Mouse (Mus musculus) midbrain, embryonic 14.5 days (tissue): ENCODE measurements around the gene Lpcat3. TPM values are rescaled to one million over a fixed set of nuclear protein-coding genes. Genes with fewer than 3 reads are reported as not detected.

Experiments used
- ATAC-seq: fragments of 200-750 bp; cut with Nextera tagmentation; 2 replicates; pipeline ENCODE4 v1.8.0; 2017; ENCODE audit warnings: moderate number of reproducible peaks, moderate library complexity; ENCODE audit not compliant: low FRiP score, low TSS enrichment
- DNase-seq: peaks from one replicate; pipeline ENCODE4 v3.0.0-alpha.2; 2015
- H3K27ac ChIP-seq: fragments of 300-500 bp; sonication (generic); replicated peaks from 2 replicates; pipeline ENCODE4 v1.5.1; 2014; ENCODE audit warnings: mild to moderate bottlenecking, low read depth, low read length, moderate library complexity
- H3K27me3 ChIP-seq: fragments of 300-500 bp; sonication (generic); 2 replicates; pipeline ENCODE4 v1.6.1; 2014; ENCODE audit warnings: low read length, control low read depth, mixed read lengths; ENCODE audit not compliant: control insufficient read depth, insufficient read depth
- H3K36me3 ChIP-seq: fragments of 300-500 bp; sonication (generic); 2 replicates; pipeline ENCODE4 v1.6.1; 2014; ENCODE audit warnings: low read length, control low read depth; ENCODE audit not compliant: control insufficient read depth, insufficient read depth
- H3K4me1 ChIP-seq: fragments of 300-500 bp; sonication (generic); 2 replicates; pipeline ENCODE4 v1.6.1; 2014; ENCODE audit warnings: mild to moderate bottlenecking, antibody characterized with exemption, low read length, control low read depth; ENCODE audit not compliant: control insufficient read depth, insufficient read depth
- H3K4me2 ChIP-seq: fragments of 300-500 bp; sonication (generic); 2 replicates; pipeline ENCODE4 v1.6.1; 2014; ENCODE audit warnings: mild to moderate bottlenecking, low read length, moderate library complexity
- H3K4me3 ChIP-seq: fragments of 300-500 bp; sonication (generic); replicated peaks from 2 replicates; pipeline ENCODE4 v1.5.1; 2014; ENCODE audit warnings: low read depth, low read length
- H3K9ac ChIP-seq: fragments of 300-500 bp; sonication (generic); replicated peaks from 2 replicates; pipeline ENCODE4 v1.6.1; 2014; ENCODE audit warnings: mild to moderate bottlenecking, low read length, moderate library complexity
- H3K9me3 ChIP-seq: fragments of 300-500 bp; sonication (generic); 2 replicates; pipeline ENCODE4 v1.6.1; 2016; ENCODE audit warnings: low read length, control low read depth, mixed read lengths; ENCODE audit not compliant: control insufficient read depth
- WGBS: fragments of 180-500 bp; shearing (Covaris S2); extraction: QIAGEN DNeasy Blood & Tissue Kit; methylation state at CpG from one replicate; pipeline ENCODE4 v1.1.7; 2014; 5-methylcytosine and 5-hydroxymethylcytosine counted together
- polyA plus RNA-seq: library from polyadenylated mRNA; unstranded; fragments of >200 nt; fragmentation: Nextera tagmentation; extraction: Ambion mirVana; gene quantifications from 2 replicates; pipeline ENCODE4 v1.2.1, GENCODE M21; 2014

The Lpcat3 gene
- polyA plus RNA-seq, 1 experiment from 2014 or later: 34.6 TPM

- DNase-seq: no peak
- Histone ChIP-seq H3K9me3 (no peaks in the 10 kb centered on the region), H3K27ac (no peak overlapping the region), H3K9ac (no peak overlapping the region), H3K36me3 (no peaks in the 10 kb centered on the region; the same call in 1 of the 2 replicates), H3K27me3 (no peaks in the 10 kb centered on the region), H3K4me3 (no peak overlapping the region), H3K4me1 (no peaks in the 10 kb centered on the region), H3K4me2 (no peak overlapping the region)
- no peak for ATAC-seq
- 85% methylated on average over 6 of the region's 6 CpGs for WGBS
Observed at GRCm38 (mm10) chr6:124722876-124723473, 60.1 kb downstream of the Lpcat3 start.

- no peak for ATAC-seq
- 82% methylated on average over 8 of the region's 8 CpGs for WGBS
Observed at GRCm38 (mm10) chr6:124723541-124723940, 60.7 kb downstream of the Lpcat3 start.

GRCm38 (mm10) chr6:124724472-124724871 lies 61.6 kb downstream of the Lpcat3 start:
- Histone ChIP-seq H3K4me1 (no peaks in the 10 kb centered on the region), H3K27ac (no peak overlapping the region), H3K9ac (no peak overlapping the region), H3K4me2 (no peak overlapping the region), H3K9me3 (no peaks in the 10 kb centered on the region), H3K4me3 (no peak overlapping the region), H3K36me3 (no peaks in the 10 kb centered on the region), H3K27me3 (no peaks in the 10 kb centered on the region)
- DNase-seq (no peak), ATAC-seq (no peak)
- WGBS: 88% methylated on average over 10 of the region's 10 CpGs

More at GRCm38 (mm10) chr6:124723541-124723940, 60.7 kb downstream of the Lpcat3 start:
- no peak overlapping the region for H3K4me2 ChIP-seq
- H3K4me3 ChIP-seq: no peak overlapping the region
- no peaks in the 10 kb centered on the region for H3K9me3 ChIP-seq
- H3K27me3 ChIP-seq: no peaks in the 10 kb centered on the region
- DNase-seq: no peak
- H3K4me1 ChIP-seq: no peaks in the 10 kb centered on the region
- H3K27ac ChIP-seq: no peak overlapping the region
- no peak overlapping the region for H3K9ac ChIP-seq
- no peaks in the 10 kb centered on the region for H3K36me3 ChIP-seq

- no peak overlapping the region for H3K27ac ChIP-seq
- no peak for ATAC-seq
- H3K4me2 ChIP-seq: no peak overlapping the region
- H3K36me3 ChIP-seq: no peaks in the 10 kb centered on the region
- 88% methylated on average over 10 of the region's 10 CpGs for WGBS
- H3K9ac ChIP-seq: no peak overlapping the region
- no peak overlapping the region for H3K4me3 ChIP-seq
- H3K9me3 ChIP-seq: no peaks in the 10 kb centered on the region
- no peaks in the 10 kb centered on the region for H3K4me1 ChIP-seq
- no peak for DNase-seq
- H3K27me3 ChIP-seq: no peaks in the 10 kb centered on the region
Observed at GRCm38 (mm10) chr6:124728621-124729020, 65.8 kb downstream of the Lpcat3 start.

- Histone ChIP-seq H3K4me1 (no peaks in the 10 kb centered on the region), H3K27me3 (no peaks in the 10 kb centered on the region), H3K9me3 (no peaks in the 10 kb centered on the region), H3K4me3 (no peak overlapping the region), H3K4me2 (no peak overlapping the region), H3K36me3 (no peaks in the 10 kb centered on the region), H3K9ac (no peak overlapping the region), H3K27ac (no peak overlapping the region)
- DNase-seq: no peak
- 87% methylated on average over 7 of the region's 8 CpGs for WGBS
- ATAC-seq: no peak
Observed at GRCm38 (mm10) chr6:124729850-124730705, 67.3 kb downstream of the Lpcat3 start.

- Histone ChIP-seq H3K4me3 (no peak overlapping the region), H3K36me3 (no peaks in the 10 kb centered on the region), H3K27me3 (no peaks in the 10 kb centered on the region), H3K9me3 (no peaks in the 10 kb centered on the region), H3K9ac (no peak overlapping the region), H3K27ac (no peak overlapping the region), H3K4me2 (no peak overlapping the region), H3K4me1 (no peaks in the 10 kb centered on the region)
- ATAC-seq: no peak
- no peak for DNase-seq
- WGBS: 85% methylated on average over 7 of the region's 7 CpGs
Observed at GRCm38 (mm10) chr6:124731038-124731437, 68.2 kb downstream of the Lpcat3 start.

GRCm38 (mm10) chr6:124732476-124733370 lies 69.9 kb downstream of the Lpcat3 start:
- Histone ChIP-seq H3K27ac (no peak overlapping the region), H3K36me3 (no peaks in the 10 kb centered on the region), H3K9ac (no peak overlapping the region), H3K4me1 (no peaks in the 10 kb centered on the region), H3K4me3 (no peak overlapping the region), H3K4me2 (no peak overlapping the region), H3K27me3 (no peaks in the 10 kb centered on the region), H3K9me3 (no peaks in the 10 kb centered on the region)
- DNase-seq (no peak), ATAC-seq (no peak)
- 54% methylated on average over 19 of the region's 19 CpGs for WGBS

- Histone ChIP-seq H3K4me3 (no peak overlapping the region), H3K27ac (no peak overlapping the region), H3K36me3 (0 out of 2 replicates have a peak, but pooled peaks cover 6% of the 10 kb centered on the region), H3K4me1 (peaks cover 11% of the 10 kb centered on the region; the same call in 1 of the 2 replicates), H3K9ac (no peak overlapping the region), H3K27me3 (no peaks in the 10 kb centered on the region), H3K4me2 (no peak overlapping the region), H3K9me3 (no peaks in the 10 kb centered on the region)
- ATAC-seq (no peak), DNase-seq (no peak)
- 90% methylated on average over 3 of the region's 3 CpGs for WGBS
Observed at GRCm38 (mm10) chr6:124734417-124734816, 71.6 kb downstream of the Lpcat3 start.
